8 mouse cellular contexts compared by ENCODE assay signal in genomic region chr17:87282706-87283053, GRCm38 (mm10). TPM values are rescaled to one million over a fixed set of nuclear protein-coding genes. Genes with fewer than 3 reads are reported as not detected.
DNase-seq lines count a peak whose midpoint lies in the region; ATAC-seq and TF ChIP-seq lines count a peak whose summit lies in the region.

TSS of gene Ttc7 (plus strand) at chr17:87282886.

- H3K4me3 ChIP-seq in gastrocnemius, adult 2 months: peak within 1 kb of the TSS; percentile 92
- H3K4me3 ChIP-seq in hindbrain, postnatal 0 days (ENCODE audit: low read length): peak within 1 kb of the TSS; percentile 73
- H3K4me3 ChIP-seq in megakaryocyte, embryonic 14.5 days (replicated peaks): peak within 1 kb of the TSS; percentile 99

- 0 out of 2 replicates have a peak, but pooled peaks cover 10% of the 10 kb centered on the region for H3K4me1 ChIP-seq in hindbrain, postnatal 0 days (ENCODE audit: insufficient read depth, low read length)
- H3K4me1 ChIP-seq in megakaryocyte, embryonic 14.5 days: peaks cover 43% of the 10 kb centered on the region

- peak within 1 kb of the TSS; percentile 98 for H3K4me2 ChIP-seq in hindbrain, postnatal 0 days (ENCODE audit: low read depth, low read length)

- ATAC-seq in hindbrain, postnatal 0 days: peak; percentile 92

- no peak for TF ChIP-seq CTCF in gastrocnemius, adult 2 months (IDR thresholded peaks at IDR 0.05)
- TF ChIP-seq CTCF in hindbrain, postnatal 0 days (IDR thresholded peaks at IDR 0.05; ENCODE audit: low read depth): no peak

- H3K36me3 ChIP-seq in hindbrain, postnatal 0 days (ENCODE audit: insufficient read depth, low read length): no peaks in the 10 kb centered on the region
- peaks cover 11% of the 10 kb centered on the region for H3K36me3 ChIP-seq in megakaryocyte, embryonic 14.5 days (replicated peaks; ENCODE audit: low read length)

- H3K27me3 ChIP-seq in hindbrain, postnatal 0 days (ENCODE audit: insufficient read depth, low read length): peaks cover 7% of the 10 kb centered on the region
- H3K27me3 ChIP-seq in megakaryocyte, embryonic 14.5 days (replicated peaks): no peaks in the 10 kb centered on the region

- no peaks in the 10 kb centered on the region for H3K9me3 ChIP-seq in hindbrain, postnatal 0 days (ENCODE audit: low read length)
- no peaks in the 10 kb centered on the region for H3K9me3 ChIP-seq in megakaryocyte, embryonic 14.5 days

- peak; percentile 82 for DNase-seq in WW6 (ENCODE audit: low read depth, low spot score)
- peak; percentile 72 to 89 for DNase-seq in cerebellum, postnatal 4 days (ENCODE audit: low spot score in 2 of 2)
- peak; percentile 100 for DNase-seq in gastrocnemius, adult 2 months
- DNase-seq in hindbrain, postnatal 0 days (ENCODE audit: low spot score): peak; percentile 94
- DNase-seq in left cerebral cortex, adult 8-10 months (ENCODE audit: low spot score in 2 of 2): peak; percentile 81 to 94
- peak; percentile 94 to 95 for DNase-seq in right cerebral cortex, postnatal 10 days (ENCODE audit: low spot score in 2 of 2)
- peak; percentile 99 for DNase-seq in urinary bladder, postnatal 25 days (ENCODE audit: low spot score)

- intact Hi-C loops in gastrocnemius, adult 2 months (cut with DNase I): loop anchor here (1.0 to 10.0 kb wide), 2 partner anchors 17 to 382 kb away; partner anchors contain the start of gene Mcfd2

- WGBS in hindbrain, postnatal 0 days: 0% methylated on average over 34 of the region's 38 CpGs

- H3K9ac ChIP-seq in hindbrain, postnatal 0 days (replicated peaks; ENCODE audit: low read length): peak within 1 kb of the TSS; percentile 71

- peak within 1 kb of the TSS; percentile 100 for H3K27ac ChIP-seq in gastrocnemius, adult 2 months
- peak within 1 kb of the TSS; percentile 72 for H3K27ac ChIP-seq in hindbrain, postnatal 0 days

RNA-seq across cellular contexts. Expression of gene Ttc7, which starts in this region (rescaled TPM):
- total RNA-seq in gastrocnemius, adult 2 months (2021): 10 to 100 TPM in 1 of 2 experiments, 1 to 10 TPM in 1; 8.9 to 15.9 TPM
- total RNA-seq in hindbrain, postnatal 0 days (2014; rRNA removed): 9.9 and 10.9 TPM in 2 replicates
- polyA plus RNA-seq in hindbrain, postnatal 0 days (2015; fragmentation: Nextera tagmentation; extraction: Ambion mirVana): 9.0 and 13.3 TPM in 2 replicates
- 10 to 100 TPM; 12.8 to 14.8 (median 13.1) TPM for total RNA-seq in left cerebral cortex, adult 8-10 months (2022)
- polyA plus RNA-seq in megakaryocyte, embryonic 14.5 days (2012; ENCODE audit: insufficient read depth, low replicate concordance): 8.2 and 14.1 TPM in 2 replicates

Comparison
In these comparisons a context has a peak if more than half of its experiments do, and no peak if none do; other contexts are left out.
1. Peak in every context shown above with its lines: DNase-seq, ATAC-seq, H3K4me3 ChIP-seq and H3K27ac ChIP-seq.